Mouse (Mus musculus): ENCODE results near the gene Tbc1d8. TPM values are rescaled to one million over a fixed set of nuclear protein-coding genes. Genes with fewer than 3 reads are reported as not detected.
A peak's percentile ranks its signal among the peaks of the same experiment; 100 is the strongest.

Gene Tbc1d8
- polyA plus RNA-seq, 1 experiment from 2014 or later, result 11.7 TPM

GRCm38 (mm10) chr1:39445303-39446050, 33.1 kb downstream of the Tbc1d8 start:
- Histone ChIP-seq H3K4me3 (no peak overlapping the region), H3K4me2 (peak overlapping the region; percentile 31), H3K36me3 (no peaks in the 10 kb centered on the region), H3K27ac (replicated peaks) (peak overlapping the region; percentile 65), H3K27me3 (replicated peaks) (no peaks in the 10 kb centered on the region), H3K9me3 (no peaks in the 10 kb centered on the region), H3K4me1 (peaks cover 99% of the 10 kb centered on the region), H3K9ac (0 out of 2 replicates have a peak overlapping the region, but pooled peaks have one; percentile 28)
- WGBS, result 85% methylated on average over 20 of the region's 20 CpGs
- ATAC-seq (ENCODE audit: extremely low read depth, insufficient number of reproducible peaks, low FRiP score, low TSS enrichment), result no peak

GRCm38 (mm10) chr1:39443764-39444163, 34.8 kb downstream of the Tbc1d8 start:
- H3K4me1 ChIP-seq, result peaks cover 99% of the 10 kb centered on the region
- peak overlapping the region; percentile 21 for H3K4me2 ChIP-seq
- no peak overlapping the region for H3K4me3 ChIP-seq
- ATAC-seq (ENCODE audit: extremely low read depth, insufficient number of reproducible peaks, low FRiP score, low TSS enrichment), result no peak
- H3K27me3 ChIP-seq (replicated peaks), result no peaks in the 10 kb centered on the region
- no peaks in the 10 kb centered on the region for H3K9me3 ChIP-seq
- H3K36me3 ChIP-seq, result no peaks in the 10 kb centered on the region
- peak overlapping the region; percentile 87 for H3K27ac ChIP-seq (replicated peaks)
- H3K9ac ChIP-seq, result peak overlapping the region; percentile 44; the same call in 1 of the 2 replicates
- 33% methylated on average over 8 of the region's 8 CpGs for WGBS

GRCm38 (mm10) chr1:39441686-39442085, 36.9 kb downstream of the Tbc1d8 start:
- Histone ChIP-seq H3K27me3 (replicated peaks) (no peaks in the 10 kb centered on the region), H3K4me3 (no peak overlapping the region), H3K36me3 (no peaks in the 10 kb centered on the region), H3K9ac (no peak overlapping the region), H3K9me3 (no peaks in the 10 kb centered on the region), H3K4me1 (peaks cover 84% of the 10 kb centered on the region), H3K27ac (replicated peaks) (peak overlapping the region; percentile 87), H3K4me2 (peak overlapping the region; percentile 43)
- ATAC-seq (ENCODE audit: extremely low read depth, insufficient number of reproducible peaks, low FRiP score, low TSS enrichment), result no peak
- WGBS, result 38% methylated on average over 6 of the region's 6 CpGs

GRCm38 (mm10) chr1:39439661-39440548, 38.6 kb downstream of the Tbc1d8 start:
- no peaks in the 10 kb centered on the region for H3K27me3 ChIP-seq (replicated peaks)
- no peak overlapping the region for H3K4me2 ChIP-seq
- H3K4me1 ChIP-seq, result peaks cover 66% of the 10 kb centered on the region
- no peak overlapping the region for H3K9ac ChIP-seq
- no peak for ATAC-seq (ENCODE audit: extremely low read depth, insufficient number of reproducible peaks, low FRiP score, low TSS enrichment)
- no peak overlapping the region for H3K4me3 ChIP-seq
- no peak overlapping the region for H3K27ac ChIP-seq (replicated peaks)
- H3K9me3 ChIP-seq, result no peaks in the 10 kb centered on the region
- H3K36me3 ChIP-seq, result no peaks in the 10 kb centered on the region
- 73% methylated on average over 12 of the region's 12 CpGs for WGBS

- H3K27ac ChIP-seq (replicated peaks), result no peak overlapping the region
Observed at GRCm38 (mm10) chr1:39438629-39439028, 39.9 kb downstream of the Tbc1d8 start.

GRCm38 (mm10) chr1:39434264-39434663, 44.3 kb downstream of the Tbc1d8 start:
- no peak overlapping the region for H3K27ac ChIP-seq (replicated peaks)
- no peak overlapping the region for H3K9ac ChIP-seq
- ATAC-seq (ENCODE audit: extremely low read depth, insufficient number of reproducible peaks, low FRiP score, low TSS enrichment), result no peak
- H3K9me3 ChIP-seq, result no peaks in the 10 kb centered on the region
- H3K4me2 ChIP-seq, result no peak overlapping the region
- peaks cover 21% of the 10 kb centered on the region for H3K4me1 ChIP-seq
- H3K36me3 ChIP-seq, result no peaks in the 10 kb centered on the region
- H3K27me3 ChIP-seq (replicated peaks), result no peaks in the 10 kb centered on the region
- 90% methylated on average over 6 of the region's 6 CpGs for WGBS
- no peak overlapping the region for H3K4me3 ChIP-seq

More at GRCm38 (mm10) chr1:39438629-39439028, 39.9 kb downstream of the Tbc1d8 start:
- H3K4me2 ChIP-seq, result no peak overlapping the region
- no peak overlapping the region for H3K4me3 ChIP-seq
- no peaks in the 10 kb centered on the region for H3K9me3 ChIP-seq
- no peak for ATAC-seq (ENCODE audit: extremely low read depth, insufficient number of reproducible peaks, low FRiP score, low TSS enrichment)
- H3K36me3 ChIP-seq, result no peaks in the 10 kb centered on the region
- no peak overlapping the region for H3K9ac ChIP-seq
- peaks cover 54% of the 10 kb centered on the region for H3K4me1 ChIP-seq
- no peaks in the 10 kb centered on the region for H3K27me3 ChIP-seq (replicated peaks)

GRCm38 (mm10) chr1:39430020-39430419, 48.5 kb downstream of the Tbc1d8 start:
- H3K27ac ChIP-seq (replicated peaks), result no peak overlapping the region
- 0 out of 2 replicates have a peak overlapping the region, but pooled peaks have one; percentile 47 for H3K9ac ChIP-seq
- H3K4me3 ChIP-seq, result no peak overlapping the region
- peaks cover 22% of the 10 kb centered on the region for H3K4me1 ChIP-seq
- H3K9me3 ChIP-seq, result no peaks in the 10 kb centered on the region
- ATAC-seq (ENCODE audit: extremely low read depth, insufficient number of reproducible peaks, low FRiP score, low TSS enrichment), result no peak
- H3K27me3 ChIP-seq (replicated peaks), result no peaks in the 10 kb centered on the region
- H3K4me2 ChIP-seq, result no peak overlapping the region
- peaks cover 11% of the 10 kb centered on the region for H3K36me3 ChIP-seq
- 20% methylated on average over 9 of the region's 9 CpGs for WGBS

- Histone ChIP-seq H3K4me3 (no peak overlapping the region), H3K9me3 (no peaks in the 10 kb centered on the region), H3K4me2 (no peak overlapping the region), H3K36me3 (peaks cover 11% of the 10 kb centered on the region), H3K27me3 (replicated peaks) (no peaks in the 10 kb centered on the region), H3K27ac (replicated peaks) (no peak overlapping the region), H3K9ac (no peak overlapping the region), H3K4me1 (peaks cover 22% of the 10 kb centered on the region)
- 89% methylated on average over 5 of the region's 5 CpGs for WGBS
- ATAC-seq (ENCODE audit: extremely low read depth, insufficient number of reproducible peaks, low FRiP score, low TSS enrichment), result no peak
Observed at GRCm38 (mm10) chr1:39429015-39429414, 49.5 kb downstream of the Tbc1d8 start.

GRCm38 (mm10) chr1:39428280-39428679, 50.3 kb downstream of the Tbc1d8 start:
- WGBS, result 31% methylated on average over 4 of the region's 4 CpGs
- Histone ChIP-seq H3K9ac (no peak overlapping the region), H3K9me3 (no peaks in the 10 kb centered on the region), H3K4me2 (no peak overlapping the region), H3K36me3 (peaks cover 11% of the 10 kb centered on the region), H3K27me3 (replicated peaks) (no peaks in the 10 kb centered on the region), H3K4me1 (peaks cover 22% of the 10 kb centered on the region), H3K4me3 (no peak overlapping the region), H3K27ac (replicated peaks) (no peak overlapping the region)
- no peak for ATAC-seq (ENCODE audit: extremely low read depth, insufficient number of reproducible peaks, low FRiP score, low TSS enrichment)

GRCm38 (mm10) chr1:39425497-39425896, 53.1 kb downstream of the Tbc1d8 start:
- ATAC-seq (ENCODE audit: extremely low read depth, insufficient number of reproducible peaks, low FRiP score, low TSS enrichment), result no peak

GRCm38 (mm10) chr1:39420987-39421386, 57.6 kb downstream of the Tbc1d8 start:
- 82% methylated on average over 6 of the region's 6 CpGs for WGBS
- H3K36me3 ChIP-seq, result peaks cover 8% of the 10 kb centered on the region
- no peaks in the 10 kb centered on the region for H3K9me3 ChIP-seq
- H3K4me3 ChIP-seq, result no peak overlapping the region
- no peak for ATAC-seq (ENCODE audit: extremely low read depth, insufficient number of reproducible peaks, low FRiP score, low TSS enrichment)
- no peak overlapping the region for H3K9ac ChIP-seq
- H3K4me1 ChIP-seq, result peaks cover 24% of the 10 kb centered on the region
- H3K4me2 ChIP-seq, result no peak overlapping the region
- H3K27ac ChIP-seq (replicated peaks), result no peak overlapping the region
- H3K27me3 ChIP-seq (replicated peaks), result no peaks in the 10 kb centered on the region

More at GRCm38 (mm10) chr1:39425497-39425896, 53.1 kb downstream of the Tbc1d8 start:
- H3K4me2 ChIP-seq, result no peak overlapping the region
- no peak overlapping the region for H3K27ac ChIP-seq (replicated peaks)
- H3K4me3 ChIP-seq, result no peak overlapping the region
- H3K36me3 ChIP-seq, result peaks cover 11% of the 10 kb centered on the region
- no peaks in the 10 kb centered on the region for H3K27me3 ChIP-seq (replicated peaks)
- no peak overlapping the region for H3K9ac ChIP-seq
- peaks cover 19% of the 10 kb centered on the region for H3K4me1 ChIP-seq
- WGBS, result 83% methylated on average over 9 of the region's 9 CpGs
- no peaks in the 10 kb centered on the region for H3K9me3 ChIP-seq

Measured in heart, embryonic 13.5 days (tissue).